Mouse (Mus musculus): ENCODE data around the gene Gins2. TPM values are rescaled to one million over a fixed set of nuclear protein-coding genes. Genes with fewer than 3 reads are reported as not detected.

Gins2 gene
- total and polyA plus RNA-seq, 3 experiments = 3.8 to 7.8 (median 5.7) TPM

Small RNA genes lying within 50 kb of the gene (microRNA-seq; reads per million reads assigned to microRNA genes)
- gene Mir7687 = 1.2 to 1.3 reads per million in 2 experiments

Other genes starting within 250 kb of the Gins2 start
- 10 to 100 TPM in 1 of 2 experiments, 1 to 10 TPM in 1; 7.2 to 27.6 TPM for gene 1190005I06Rik, start 58.3 kb upstream of the Gins2 start, total RNA-seq (2021)
- 14.9 and 33.6 TPM in 2 replicates for gene 1190005I06Rik, start 58.3 kb upstream of the Gins2 start, polyA plus RNA-seq (2012; rRNA removed)
- gene Gm27021, start 78.8 kb upstream of the Gins2 start, total RNA-seq (2021) = not detected
- 3.4 and 10.8 TPM in 2 replicates for gene Gm27021, start 78.8 kb upstream of the Gins2 start, polyA plus RNA-seq (2012; rRNA removed)
- gene Cox4i1, start 78.9 kb upstream of the Gins2 start, total RNA-seq (2021) = 1,000 to 10,000 TPM; 1,249 to 1,840 TPM
- gene Cox4i1, start 78.9 kb upstream of the Gins2 start, polyA plus RNA-seq (2012; rRNA removed) = 508 and 556 TPM in 2 replicates
- 100 to 1,000 TPM in 1 of 2 experiments, 10 to 100 TPM in 1; 73.1 to 136 TPM for gene Emc8, start 79.3 kb upstream of the Gins2 start, total RNA-seq (2021)
- 145 and 176 TPM in 2 replicates for gene Emc8, start 79.3 kb upstream of the Gins2 start, polyA plus RNA-seq (2012; rRNA removed)
- gene Irf8, start 147.1 kb upstream of the Gins2 start, total RNA-seq (2021) = 10 to 100 TPM; 11.9 to 41.9 TPM
- gene Irf8, start 147.1 kb upstream of the Gins2 start, polyA plus RNA-seq (2012; rRNA removed) = 49.1 and 74.7 TPM in 2 replicates